Mouse (Mus musculus): ENCODE measurements around the gene Sfi1.
"Not testable (repeated sequence)": the region's sequence is repeated elsewhere in the genome, so short reads cannot be mapped to it uniquely, and the experiment has no call there.

GRCm38 (mm10) chr11:3150003-3150676 is 43.1 kb downstream of the Sfi1 start:
- TF ChIP-seq CTCF (IDR thresholded peaks at IDR 0.05; ENCODE audit: borderline replicate concordance, extremely low read depth, insufficient read depth, insufficient read length); POLR2A (IDR thresholded peaks at IDR 0.05; ENCODE audit: borderline replicate concordance, extremely low read depth, insufficient read depth, insufficient read length, poor library complexity, severe bottlenecking): not testable (repeated sequence)

Measured in brain, embryonic 14.5 days (tissue).